Mouse (Mus musculus) erythroblast, embryonic 14.5 days (primary cell): ENCODE measurements around the gene Stx11. TPM values are rescaled to one million over a fixed set of nuclear protein-coding genes. Genes with fewer than 3 reads are reported as not detected.

Source experiments
- H3K27me3 ChIP-seq: 2 replicates; pipeline ENCODE4 v1.6.1; 2012; ENCODE audit warnings: inconsistent platforms; ENCODE audit not compliant: control insufficient read depth
- H3K36me3 ChIP-seq: 2 replicates; pipeline ENCODE4 v1.6.1; 2012; ENCODE audit warnings: mild to moderate bottlenecking, inconsistent platforms; ENCODE audit not compliant: control insufficient read depth
- H3K4me1 ChIP-seq: 2 replicates; pipeline ENCODE4 v1.6.1; 2012; ENCODE audit warnings: inconsistent platforms; ENCODE audit not compliant: control insufficient read depth
- H3K4me3 ChIP-seq: replicated peaks from 2 replicates; pipeline ENCODE3; 2012; ENCODE audit warnings: moderate library complexity, mild to moderate bottlenecking, inconsistent platforms
- H3K9me3 ChIP-seq: 2 replicates; pipeline ENCODE4 v1.6.1; 2012; ENCODE audit warnings: low read length, inconsistent platforms, mixed read lengths; ENCODE audit not compliant: control insufficient read depth
- GATA1 ChIP-seq: IDR thresholded peaks from 2 replicates; pipeline ENCODE4 v1.6.1; 2012; ENCODE audit warnings: low read length, inconsistent platforms, mixed read lengths
- TAL1 ChIP-seq: IDR thresholded peaks from 3 replicates; pipeline ENCODE4 v1.6.1; 2012; ENCODE audit warnings: low read length, inconsistent platforms, mixed read lengths
- polyA plus RNA-seq: library from polyadenylated mRNA; stranded (reverse); fragments of >175 nt; gene quantifications from 2 replicates; pipeline ENCODE4 v1.2.3, GENCODE M21; 2012

Stx11 gene
- polyA plus RNA-seq, 1 experiment = 1.2 TPM

- H3K36me3 ChIP-seq = no peaks in the 10 kb centered on the region
- no peak overlapping the region for H3K4me3 ChIP-seq
- H3K9me3 ChIP-seq = no peaks in the 10 kb centered on the region
- no peak for TF ChIP-seq TAL1
- no peak for TF ChIP-seq GATA1
- H3K27me3 ChIP-seq = no peaks in the 10 kb centered on the region
- peaks cover 13% of the 10 kb centered on the region for H3K4me1 ChIP-seq
Measured at GRCm38 (mm10) chr10:12986485-12986884, 22.4 kb upstream of the Stx11 start.

- no peak overlapping the region for H3K4me3 ChIP-seq
- peaks cover 13% of the 10 kb centered on the region for H3K4me1 ChIP-seq
- no peaks in the 10 kb centered on the region for H3K9me3 ChIP-seq
- H3K36me3 ChIP-seq = no peaks in the 10 kb centered on the region
- H3K27me3 ChIP-seq = no peaks in the 10 kb centered on the region
- TF ChIP-seq GATA1 (no peak), TAL1 (no peak)
Measured at GRCm38 (mm10) chr10:12985028-12985427, 20.9 kb upstream of the Stx11 start.

- H3K27me3 ChIP-seq = no peaks in the 10 kb centered on the region
- TF ChIP-seq TAL1 = no peak
- no peak for TF ChIP-seq GATA1
- H3K36me3 ChIP-seq = no peaks in the 10 kb centered on the region
- no peak overlapping the region for H3K4me3 ChIP-seq
- peaks cover 13% of the 10 kb centered on the region for H3K4me1 ChIP-seq
- no peaks in the 10 kb centered on the region for H3K9me3 ChIP-seq
Measured at GRCm38 (mm10) chr10:12983516-12983915, 19.4 kb upstream of the Stx11 start.

GRCm38 (mm10) chr10:12981071-12981470 is 17.0 kb upstream of the Stx11 start:
- no peak for TF ChIP-seq TAL1
- no peak for TF ChIP-seq GATA1
- Histone ChIP-seq H3K4me3 (no peak overlapping the region), H3K27me3 (no peaks in the 10 kb centered on the region), H3K9me3 (no peaks in the 10 kb centered on the region), H3K36me3 (no peaks in the 10 kb centered on the region), H3K4me1 (peaks cover 3% of the 10 kb centered on the region)

GRCm38 (mm10) chr10:12977787-12978212 is 13.7 kb upstream of the Stx11 start:
- H3K4me1 ChIP-seq = no peaks in the 10 kb centered on the region
- no peaks in the 10 kb centered on the region for H3K9me3 ChIP-seq
- H3K36me3 ChIP-seq = no peaks in the 10 kb centered on the region
- TF ChIP-seq GATA1 (no peak), TAL1 (no peak)
- no peaks in the 10 kb centered on the region for H3K27me3 ChIP-seq
- no peak overlapping the region for H3K4me3 ChIP-seq

- H3K9me3 ChIP-seq = no peaks in the 10 kb centered on the region
- no peaks in the 10 kb centered on the region for H3K4me1 ChIP-seq
- TF ChIP-seq GATA1 (no peak), TAL1 (no peak)
- H3K27me3 ChIP-seq = no peaks in the 10 kb centered on the region
- no peaks in the 10 kb centered on the region for H3K36me3 ChIP-seq
- H3K4me3 ChIP-seq = no peak overlapping the region
Measured at GRCm38 (mm10) chr10:12976552-12976951, 12.5 kb upstream of the Stx11 start.

- Histone ChIP-seq H3K36me3 (no peaks in the 10 kb centered on the region), H3K9me3 (no peaks in the 10 kb centered on the region), H3K27me3 (no peaks in the 10 kb centered on the region), H3K4me3 (no peak overlapping the region), H3K4me1 (no peaks in the 10 kb centered on the region)
- TF ChIP-seq GATA1 (no peak), TAL1 (no peak)
Measured at GRCm38 (mm10) chr10:12975957-12976356, 11.9 kb upstream of the Stx11 start.

GRCm38 (mm10) chr10:12975461-12975860 is 11.4 kb upstream of the Stx11 start:
- Histone ChIP-seq H3K36me3 (no peaks in the 10 kb centered on the region), H3K9me3 (no peaks in the 10 kb centered on the region), H3K4me3 (no peak overlapping the region), H3K27me3 (no peaks in the 10 kb centered on the region), H3K4me1 (no peaks in the 10 kb centered on the region)
- TF ChIP-seq GATA1 = no peak
- TF ChIP-seq TAL1 = no peak

GRCm38 (mm10) chr10:12974572-12974971 is 10.5 kb upstream of the Stx11 start:
- no peaks in the 10 kb centered on the region for H3K9me3 ChIP-seq
- no peaks in the 10 kb centered on the region for H3K27me3 ChIP-seq
- no peak overlapping the region for H3K4me3 ChIP-seq
- H3K36me3 ChIP-seq = no peaks in the 10 kb centered on the region
- no peaks in the 10 kb centered on the region for H3K4me1 ChIP-seq
- no peak for TF ChIP-seq TAL1
- TF ChIP-seq GATA1 = no peak

- TF ChIP-seq TAL1 = no peak
- no peak for TF ChIP-seq GATA1
- no peaks in the 10 kb centered on the region; the same call in 1 of the 2 replicates for H3K27me3 ChIP-seq
- peaks cover 36% of the 10 kb centered on the region for H3K4me1 ChIP-seq
- H3K4me3 ChIP-seq = no peak overlapping the region
- no peaks in the 10 kb centered on the region for H3K9me3 ChIP-seq
- H3K36me3 ChIP-seq = peaks cover 9% of the 10 kb centered on the region
Measured at GRCm38 (mm10) chr10:12965669-12966180, 1.6 kb upstream of the Stx11 start.
